Mouse (Mus musculus) G1E (cell line): Measurements from ENCODE around the gene Ptprj.

Experiments
- CTCF ChIP-seq: IDR thresholded peaks from 2 replicates; pipeline ENCODE4 v1.5.1; 2012; ENCODE audit warnings: low read depth, low read length, inconsistent platforms, mixed read lengths
- GATA1 ChIP-seq: IDR thresholded peaks from 2 replicates; pipeline ENCODE4 v1.6.1; 2012; ENCODE audit warnings: borderline replicate concordance, low read length, inconsistent platforms, mixed read lengths
- GATA2 ChIP-seq: IDR thresholded peaks from 2 replicates; pipeline ENCODE4 v1.6.1; 2012; ENCODE audit warnings: low read depth, low read length, inconsistent platforms, borderline replicate concordance

DNA sequence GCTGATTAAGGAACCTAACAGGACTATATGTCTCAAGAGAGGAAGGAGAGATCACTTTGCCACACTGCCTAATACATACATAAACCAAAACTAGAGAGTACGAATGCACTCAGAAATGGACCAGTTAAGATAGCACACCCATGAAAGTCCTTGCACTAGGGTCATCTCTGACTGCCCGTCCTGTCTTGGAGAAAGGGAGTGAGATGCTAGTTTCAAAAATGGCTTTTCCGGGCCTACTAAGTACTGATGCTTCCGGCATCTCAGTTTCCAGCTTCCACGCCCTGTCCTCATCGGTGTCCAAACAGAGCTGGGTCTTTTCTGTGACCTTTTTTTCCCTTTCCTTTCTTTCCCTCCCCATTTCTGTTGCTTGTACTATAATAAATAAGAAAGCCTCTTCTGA is 4.0 kb downstream of the Ptprj start:
- TF ChIP-seq GATA2 (no peak), CTCF (no peak), GATA1 (no peak)
